Mouse (Mus musculus): ENCODE data around the gene Nod1.

DNA sequence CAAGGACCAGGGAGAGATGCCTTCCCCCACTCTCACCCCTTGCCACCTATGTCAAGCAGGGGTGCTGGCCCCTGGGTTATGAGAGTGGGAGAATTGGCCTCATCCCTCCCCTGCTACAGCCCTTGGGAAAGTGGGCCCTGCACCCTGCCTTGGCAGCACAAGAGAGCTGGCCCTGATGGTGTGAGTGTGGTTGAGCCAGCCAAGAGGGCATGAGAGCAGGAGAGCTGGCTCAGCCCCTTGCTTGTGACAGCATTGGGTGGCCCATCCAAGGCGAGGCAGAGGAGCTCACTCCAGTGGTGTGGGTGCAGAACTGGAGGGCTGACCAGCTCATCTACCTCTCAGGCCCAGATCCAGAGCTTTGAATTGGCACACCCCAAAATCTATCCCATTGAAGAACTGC lies 3.2 kb upstream of the Nod1 start:
- TF ChIP-seq POLR2A (IDR thresholded peaks at IDR 0.05; ENCODE audit: borderline replicate concordance, control insufficient read depth, low read depth, low read length) (no peak), CTCF (IDR thresholded peaks at IDR 0.05; ENCODE audit: control insufficient read depth, insufficient read depth, low read length) (no peak)
